Mouse (Mus musculus): ENCODE measurements around the gene Ttn. TPM values are rescaled to one million over a fixed set of nuclear protein-coding genes. Genes with fewer than 3 reads are reported as not detected.
"Not testable (repeated sequence)": the region's sequence is repeated elsewhere in the genome, so short reads cannot be mapped to it uniquely, and the experiment has no call there.

The Ttn gene
- 3.9 and 9.3 TPM in 2 replicates for polyA plus RNA-seq (2015; fragmentation: Nextera tagmentation; extraction: Ambion mirVana)

DNA sequence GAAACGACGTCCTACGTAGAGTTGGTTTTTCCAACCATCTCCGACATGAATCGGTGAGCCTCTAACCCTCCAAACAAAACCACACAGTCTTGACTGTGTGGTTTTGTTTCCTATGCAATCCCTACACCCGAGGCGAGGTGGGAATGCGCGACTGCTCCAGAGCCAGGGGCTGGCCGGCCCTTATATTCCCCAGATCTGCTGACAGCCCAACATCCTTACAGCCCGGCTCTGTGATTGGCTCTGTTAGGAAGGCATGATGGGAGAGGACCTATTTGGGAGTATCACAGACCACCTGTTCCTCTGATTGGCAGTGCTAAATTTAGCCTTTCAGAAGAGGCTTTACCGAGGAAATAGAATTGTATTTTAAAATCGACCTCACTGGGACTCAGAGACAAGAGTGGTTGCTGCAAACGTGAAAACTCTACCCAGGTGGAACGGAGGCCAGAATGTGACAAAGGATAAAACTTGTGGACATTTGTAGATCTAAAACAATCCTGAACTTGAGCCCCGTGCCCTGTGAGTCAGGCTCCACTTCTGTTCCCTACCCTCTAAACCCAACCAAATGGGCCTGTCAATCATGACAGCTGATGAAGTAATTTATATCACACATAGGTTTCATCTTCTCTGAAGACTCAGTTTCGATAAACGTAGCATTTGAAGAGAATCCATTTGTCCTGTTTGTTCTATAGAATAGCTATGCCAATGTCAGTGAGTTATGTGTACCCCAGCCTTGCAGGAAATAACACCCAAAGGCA is at the start of gene Ttn:
TSS of gene Ttn (minus strand) at position 157 of the 755 bp plus-strand sequence.
- Histone ChIP-seq H3K4me1 (replicated peaks) (no peaks in the 10 kb centered on the region), H3K27ac (replicated peaks) (no peak within 1 kb of the TSS), H3K27me3 (no peaks in the 10 kb centered on the region), H3K9me3 (no peaks in the 10 kb centered on the region), H3K9ac (no peak within 1 kb of the TSS), H3K36me3 (no peaks in the 10 kb centered on the region), H3K4me3 (no peak within 1 kb of the TSS), H3K4me2 (no peak within 1 kb of the TSS)
- WGBS, result 87% methylated on average over 18 of the region's 18 CpGs
- no peak for ATAC-seq (ENCODE audit: low read depth)

DNA sequence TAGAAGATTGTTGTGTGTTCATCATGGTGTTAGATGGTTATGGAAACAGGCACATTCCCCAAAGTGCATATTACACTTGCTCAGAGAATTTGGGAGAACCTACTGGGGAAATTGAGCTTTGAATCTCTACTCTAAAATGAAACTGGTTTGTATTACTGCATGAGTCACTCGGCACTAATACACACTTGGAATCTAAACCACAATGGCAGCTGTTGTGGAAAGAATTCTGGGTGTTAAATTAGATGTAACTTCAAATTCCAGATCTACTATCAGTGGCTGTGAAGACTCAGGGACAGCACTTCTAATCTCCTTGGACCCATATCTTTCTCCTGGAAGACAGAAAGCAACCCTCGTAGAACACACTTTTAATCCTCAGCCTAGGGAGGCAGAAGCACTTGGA is 38.3 kb upstream of the Ttn start:
- Histone ChIP-seq H3K4me1 (replicated peaks) (no peaks in the 10 kb centered on the region), H3K9me3 (no peaks in the 10 kb centered on the region), H3K9ac (no peak overlapping the region), H3K27me3 (no peaks in the 10 kb centered on the region), H3K27ac (replicated peaks) (no peak overlapping the region), H3K36me3 (no peaks in the 10 kb centered on the region), H3K4me2 (no peak overlapping the region), H3K4me3 (no peak overlapping the region)
- no peak for ATAC-seq (ENCODE audit: low read depth)
- WGBS, result 90% methylated on average over 2 of the region's 2 CpGs

DNA sequence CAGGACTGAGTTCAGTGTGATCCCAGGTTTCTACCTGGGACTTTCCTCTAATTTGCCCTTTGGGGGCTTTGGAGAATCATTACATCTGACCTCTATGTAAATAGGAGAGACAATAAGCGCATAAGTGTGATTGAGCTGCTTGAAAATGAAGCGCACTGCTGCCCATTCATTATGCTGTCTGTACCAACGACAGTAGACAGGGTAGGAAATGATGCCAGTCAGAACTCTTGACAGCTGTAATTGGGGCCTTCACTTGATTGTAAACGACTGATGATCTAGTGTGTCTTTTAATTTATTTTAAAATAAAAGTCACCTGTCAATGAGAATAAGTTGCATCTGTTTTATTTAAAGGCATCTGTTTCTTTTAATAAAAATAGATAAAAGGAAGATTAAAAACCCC is 35.4 kb upstream of the Ttn start:
- Histone ChIP-seq H3K4me3 (no peak overlapping the region), H3K27ac (replicated peaks) (no peak overlapping the region), H3K4me2 (no peak overlapping the region), H3K36me3 (no peaks in the 10 kb centered on the region), H3K9me3 (no peaks in the 10 kb centered on the region), H3K27me3 (no peaks in the 10 kb centered on the region), H3K4me1 (replicated peaks) (no peaks in the 10 kb centered on the region), H3K9ac (no peak overlapping the region)
- WGBS, result 66% methylated on average over 4 of the region's 4 CpGs
- ATAC-seq (ENCODE audit: low read depth), result no peak

DNA sequence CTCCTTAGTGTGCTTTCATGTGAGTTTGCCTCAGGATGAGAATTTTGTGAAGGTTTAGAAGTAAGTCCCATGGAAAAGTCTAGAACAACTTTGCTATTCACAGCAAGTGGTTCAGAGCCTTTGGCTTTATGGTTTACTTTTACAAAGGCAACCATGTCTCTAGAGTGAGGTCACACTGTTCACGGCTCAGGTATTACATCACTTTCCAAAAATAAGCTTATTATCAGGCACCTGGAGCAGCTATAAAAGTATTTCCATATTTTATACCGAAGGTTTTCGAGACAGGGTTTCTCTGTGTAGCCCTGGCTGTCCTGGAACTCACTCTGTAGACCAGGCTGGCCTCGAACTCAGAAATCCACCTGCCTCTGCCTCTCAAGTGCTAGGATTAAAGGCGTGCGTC is 31.1 kb upstream of the Ttn start:
- H3K36me3 ChIP-seq; H3K27me3 ChIP-seq; H3K4me1 ChIP-seq (replicated peaks); ATAC-seq (ENCODE audit: low read depth); H3K4me2 ChIP-seq; H3K9ac ChIP-seq; H3K9me3 ChIP-seq; H3K4me3 ChIP-seq; H3K27ac ChIP-seq (replicated peaks): not testable (repeated sequence)
- 92% methylated on average over 6 of the region's 6 CpGs for WGBS

DNA sequence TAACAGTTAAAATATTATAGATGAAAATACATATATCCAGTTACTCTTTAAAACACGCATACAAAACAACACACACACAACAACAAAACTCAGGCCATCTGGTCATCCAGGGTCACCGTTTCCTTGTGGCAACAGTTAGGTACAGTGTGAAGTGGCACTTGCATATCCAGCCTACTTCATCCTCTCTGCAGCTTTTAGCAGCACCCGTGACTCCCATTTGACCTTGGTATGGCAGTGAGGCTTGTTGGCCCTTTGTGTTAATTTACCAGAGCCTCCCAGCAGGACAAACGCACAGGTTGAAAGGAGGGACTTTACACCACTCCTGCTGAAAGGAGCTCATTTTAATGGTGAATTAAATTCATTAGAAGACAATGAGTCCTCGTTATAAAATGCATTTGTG is 29.6 kb upstream of the Ttn start:
- Histone ChIP-seq H3K36me3 (no peaks in the 10 kb centered on the region), H3K9me3 (no peaks in the 10 kb centered on the region), H3K4me1 (replicated peaks) (0 out of 2 replicates have a peak, but pooled peaks cover 2% of the 10 kb centered on the region), H3K27me3 (no peaks in the 10 kb centered on the region), H3K9ac (no peak overlapping the region), H3K4me3 (no peak overlapping the region), H3K27ac (replicated peaks) (no peak overlapping the region), H3K4me2 (no peak overlapping the region)
- 62% methylated on average over 5 of the region's 5 CpGs for WGBS
- ATAC-seq (ENCODE audit: low read depth), result no peak

DNA sequence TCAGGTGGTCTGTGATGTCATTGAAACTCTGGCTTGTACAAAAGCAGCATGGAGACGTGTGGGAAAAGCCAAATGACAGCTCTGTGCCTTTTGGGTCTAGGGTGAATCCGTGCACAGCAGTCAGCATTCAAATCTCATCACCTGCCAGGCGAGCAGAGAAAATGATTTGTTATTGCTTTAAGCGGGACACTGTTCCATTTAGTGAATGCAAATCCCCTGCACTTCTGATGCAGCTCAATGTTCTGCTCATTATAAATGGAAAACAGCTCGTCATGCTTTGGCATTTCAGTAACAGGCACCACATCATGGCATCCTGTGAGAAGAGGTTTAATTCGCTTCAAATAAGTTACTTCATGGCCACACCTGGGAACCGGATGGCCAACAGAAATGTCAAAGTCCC is 24.7 kb upstream of the Ttn start:
- no peak overlapping the region for H3K4me3 ChIP-seq
- H3K27ac ChIP-seq (replicated peaks), result no peak overlapping the region
- ATAC-seq (ENCODE audit: low read depth), result no peak
- H3K4me1 ChIP-seq (replicated peaks), result 0 out of 2 replicates have a peak, but pooled peaks cover 5% of the 10 kb centered on the region
- H3K9ac ChIP-seq, result no peak overlapping the region
- WGBS, result 64% methylated on average over 7 of the region's 7 CpGs
- H3K36me3 ChIP-seq, result no peaks in the 10 kb centered on the region
- H3K4me2 ChIP-seq, result no peak overlapping the region
- no peaks in the 10 kb centered on the region for H3K27me3 ChIP-seq
- no peaks in the 10 kb centered on the region for H3K9me3 ChIP-seq

DNA sequence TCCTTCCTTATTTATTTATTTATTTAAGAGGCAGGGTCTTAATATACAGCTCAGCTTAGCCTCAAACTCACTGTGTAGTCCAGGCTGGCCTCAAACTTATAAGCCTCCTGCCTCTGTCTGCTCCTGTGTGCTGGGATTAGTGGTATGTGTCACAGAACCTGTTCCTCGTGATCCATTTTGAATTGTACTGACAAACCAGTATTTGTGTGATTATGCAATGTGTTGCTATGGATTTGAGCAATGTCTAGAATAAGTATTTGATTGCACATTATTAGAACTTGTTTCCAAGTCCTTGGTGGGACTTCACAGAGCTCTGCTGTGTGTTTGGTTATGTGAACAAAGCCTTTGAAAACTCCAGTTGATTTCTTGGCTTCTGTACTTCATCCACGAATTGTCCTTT is 20.8 kb upstream of the Ttn start:
- Histone ChIP-seq H3K4me2 (no peak overlapping the region), H3K36me3 (no peaks in the 10 kb centered on the region), H3K27me3 (no peaks in the 10 kb centered on the region), H3K4me3 (no peak overlapping the region), H3K9me3 (no peaks in the 10 kb centered on the region), H3K27ac (replicated peaks) (no peak overlapping the region), H3K9ac (no peak overlapping the region), H3K4me1 (replicated peaks) (0 out of 2 replicates have a peak, but pooled peaks cover 5% of the 10 kb centered on the region)
- 78% methylated on average over 2 of the region's 2 CpGs for WGBS
- no peak for ATAC-seq (ENCODE audit: low read depth)

DNA sequence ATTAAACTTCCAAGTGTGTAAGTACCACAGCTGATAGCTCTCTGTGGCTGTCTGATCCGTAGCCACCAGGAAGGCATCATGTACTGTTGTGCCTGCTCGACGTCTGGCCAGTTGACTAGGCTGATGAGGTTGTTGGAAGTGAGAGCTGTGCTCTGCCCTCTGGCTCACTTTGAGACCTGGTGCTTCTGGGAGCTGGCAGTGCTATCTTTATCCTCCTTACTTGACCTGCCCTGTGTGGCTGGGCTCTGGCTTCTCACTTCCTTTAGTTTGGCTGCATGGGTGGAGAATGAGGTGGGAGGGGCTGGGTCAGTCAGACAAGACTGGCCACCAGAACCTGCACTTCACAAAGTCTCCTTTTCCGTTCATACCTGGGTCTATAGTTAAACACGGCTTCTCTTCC is 16.0 kb upstream of the Ttn start:
- H3K4me1 ChIP-seq (replicated peaks), result no peaks in the 10 kb centered on the region
- no peak for ATAC-seq (ENCODE audit: low read depth)
- no peak overlapping the region for H3K27ac ChIP-seq (replicated peaks)
- H3K9ac ChIP-seq, result no peak overlapping the region
- H3K36me3 ChIP-seq, result no peaks in the 10 kb centered on the region
- H3K4me2 ChIP-seq, result no peak overlapping the region
- no peak overlapping the region for H3K4me3 ChIP-seq
- 84% methylated on average over 5 of the region's 5 CpGs for WGBS
- H3K9me3 ChIP-seq, result no peaks in the 10 kb centered on the region
- no peaks in the 10 kb centered on the region for H3K27me3 ChIP-seq

DNA sequence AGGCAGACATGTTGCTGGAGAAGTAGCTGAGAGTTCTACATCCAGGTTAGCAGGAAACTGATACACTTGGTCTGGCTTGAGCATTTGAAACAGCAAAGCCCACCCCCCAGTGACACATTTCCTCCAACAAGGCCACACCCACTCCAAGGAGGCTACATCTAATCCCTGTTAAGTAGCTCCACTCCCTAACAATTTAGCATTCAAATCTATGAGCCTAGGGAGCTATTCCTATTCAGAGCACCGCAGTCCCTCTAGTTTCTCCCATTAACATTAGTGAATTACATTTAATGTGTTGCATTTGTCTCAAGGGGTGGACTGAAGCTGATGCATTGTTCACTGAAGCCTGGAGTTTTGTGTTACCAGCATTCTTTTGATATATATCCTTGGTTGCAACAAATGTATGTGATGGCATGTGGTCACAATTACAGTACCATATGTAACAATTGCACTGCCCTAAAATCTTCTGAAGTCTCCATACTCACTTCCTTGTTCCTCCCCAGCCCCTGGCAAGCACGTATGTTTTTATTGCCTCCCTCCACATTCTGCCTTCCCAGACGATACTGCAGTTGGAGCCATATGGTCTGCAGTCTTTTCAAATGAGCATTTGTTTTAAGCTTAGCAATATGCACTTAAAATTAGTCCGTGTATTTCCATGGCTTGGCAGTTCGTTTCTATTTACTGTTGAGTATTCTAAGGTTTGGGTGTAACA is 10.3 kb upstream of the Ttn start:
- H3K4me1 ChIP-seq (replicated peaks), result no peaks in the 10 kb centered on the region
- H3K9ac ChIP-seq, result no peak overlapping the region
- H3K4me3 ChIP-seq, result no peak overlapping the region
- 62% methylated on average over 5 of the region's 5 CpGs for WGBS
- H3K9me3 ChIP-seq, result no peaks in the 10 kb centered on the region
- no peaks in the 10 kb centered on the region for H3K27me3 ChIP-seq
- ATAC-seq (ENCODE audit: low read depth), result 0 out of 2 replicates have a peak, but pooled peaks have one; percentile 40
- no peaks in the 10 kb centered on the region for H3K36me3 ChIP-seq
- no peak overlapping the region for H3K4me2 ChIP-seq
- no peak overlapping the region for H3K27ac ChIP-seq (replicated peaks)

DNA sequence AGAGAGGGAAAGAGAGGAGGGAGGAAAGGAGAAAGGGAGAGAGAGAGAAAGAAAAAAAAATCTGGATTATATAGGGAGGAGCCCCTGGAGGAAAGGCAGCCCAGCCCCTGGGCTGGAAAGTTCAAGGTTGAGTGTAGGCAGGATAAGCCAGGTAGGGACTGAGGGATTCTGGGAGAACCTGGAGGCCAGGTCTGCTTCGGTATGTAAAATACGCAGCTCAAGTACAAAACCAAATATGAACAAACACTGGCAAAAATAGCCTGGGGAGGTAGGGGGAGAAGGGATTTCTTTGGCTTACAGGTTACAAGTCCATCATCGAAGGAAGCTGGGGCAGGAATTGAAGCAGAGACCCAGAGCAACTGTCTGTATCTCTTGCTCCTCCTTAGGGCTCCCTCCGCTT is 5.0 kb upstream of the Ttn start:
- ATAC-seq (ENCODE audit: low read depth), result no peak
- no peak overlapping the region for H3K4me2 ChIP-seq
- no peak overlapping the region for H3K27ac ChIP-seq (replicated peaks)
- H3K9ac ChIP-seq, result no peak overlapping the region
- H3K4me1 ChIP-seq (replicated peaks), result no peaks in the 10 kb centered on the region
- no peaks in the 10 kb centered on the region for H3K36me3 ChIP-seq
- H3K4me3 ChIP-seq, result no peak overlapping the region
- no peaks in the 10 kb centered on the region for H3K27me3 ChIP-seq
- no peaks in the 10 kb centered on the region for H3K9me3 ChIP-seq
- WGBS, result 92% methylated on average over 4 of the region's 4 CpGs

DNA sequence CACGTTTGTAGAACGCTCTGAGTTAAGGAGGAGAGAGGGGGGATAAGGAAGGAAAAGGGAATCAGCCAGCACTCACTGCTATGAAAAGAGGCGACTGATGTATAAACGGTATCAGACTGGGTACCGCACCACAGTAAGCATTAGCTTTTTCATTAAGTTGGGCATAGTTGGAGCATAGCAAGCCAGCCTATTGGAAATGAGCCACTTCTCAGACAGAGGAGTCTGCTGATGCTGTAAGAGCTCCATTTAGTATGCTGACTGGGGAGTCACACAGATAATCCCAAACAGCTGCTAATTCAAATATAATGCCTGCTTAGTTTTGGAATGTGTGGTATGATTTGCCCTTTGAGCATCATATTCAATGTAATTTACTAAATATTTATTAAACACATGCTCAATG is 2.0 kb upstream of the Ttn start:
- Histone ChIP-seq H3K36me3 (no peaks in the 10 kb centered on the region), H3K9ac (no peak overlapping the region), H3K9me3 (no peaks in the 10 kb centered on the region), H3K4me1 (replicated peaks) (no peaks in the 10 kb centered on the region), H3K27ac (replicated peaks) (no peak overlapping the region), H3K4me2 (no peak overlapping the region), H3K4me3 (no peak overlapping the region), H3K27me3 (no peaks in the 10 kb centered on the region)
- ATAC-seq (ENCODE audit: low read depth), result no peak
- 89% methylated on average over 5 of the region's 5 CpGs for WGBS

DNA sequence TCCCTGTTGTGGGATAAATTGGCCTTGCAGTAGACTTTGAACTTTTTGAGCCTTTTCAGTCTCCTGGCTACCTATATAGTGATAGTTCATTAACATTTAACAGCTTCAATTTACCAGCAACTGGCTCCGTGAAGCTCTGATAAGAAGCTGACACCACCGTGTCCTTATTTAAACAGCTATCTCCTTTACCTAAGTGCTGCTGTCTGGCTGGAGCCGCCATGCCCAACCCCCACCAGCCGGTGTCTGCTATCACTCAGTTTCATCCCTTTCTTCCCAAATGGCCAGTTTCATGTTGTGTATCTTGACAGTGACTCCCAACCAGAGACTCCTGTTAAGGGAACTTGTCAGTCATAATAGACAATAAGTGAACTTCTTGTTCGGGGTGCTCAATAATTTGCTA is 1.3 kb upstream of the Ttn start:
- Histone ChIP-seq H3K27me3 (no peaks in the 10 kb centered on the region), H3K9ac (no peak overlapping the region), H3K36me3 (no peaks in the 10 kb centered on the region), H3K4me2 (no peak overlapping the region), H3K27ac (replicated peaks) (no peak overlapping the region), H3K4me3 (no peak overlapping the region), H3K4me1 (replicated peaks) (no peaks in the 10 kb centered on the region), H3K9me3 (no peaks in the 10 kb centered on the region)
- ATAC-seq (ENCODE audit: low read depth), result no peak
- WGBS, result 62% methylated on average over 5 of the region's 5 CpGs

All from neural tube, embryonic 13.5 days (tissue).